Mouse (Mus musculus) stomach, embryonic 16.5 days (tissue): Measurements from ENCODE around the gene Hist1h2be. TPM values are rescaled to one million over a fixed set of nuclear protein-coding genes. Genes with fewer than 3 reads are reported as not detected.
"Not testable (repeated sequence)": the region's sequence is repeated elsewhere in the genome, so short reads cannot be mapped to it uniquely, and the experiment has no call there.

Experiments used
- ATAC-seq: fragments of 200-750 bp; cut with Nextera tagmentation; 2 replicates; pipeline ENCODE4 v1.8.0; 2017; ENCODE audit warnings: moderate number of reproducible peaks, moderate TSS enrichment; ENCODE audit not compliant: insufficient read depth, low FRiP score
- H3K27ac ChIP-seq: fragments of 300-500 bp; sonication (generic); 2 replicates; pipeline ENCODE4 v1.5.1; 2014; ENCODE audit warnings: low read length
- H3K27me3 ChIP-seq: fragments of 300-500 bp; sonication (generic); 2 replicates; pipeline ENCODE4 v1.6.1; 2014; ENCODE audit warnings: low read length, control low read depth, mixed read lengths; ENCODE audit not compliant: control insufficient read depth, insufficient read depth
- H3K36me3 ChIP-seq: fragments of 300-500 bp; sonication (generic); 2 replicates; pipeline ENCODE4 v1.6.1; 2014; ENCODE audit warnings: low read length; ENCODE audit not compliant: control insufficient read depth, insufficient read depth
- H3K4me1 ChIP-seq: fragments of 300-500 bp; sonication (generic); 2 replicates; pipeline ENCODE4 v1.6.1; 2014; ENCODE audit warnings: low read length, control low read depth, mixed read lengths; ENCODE audit not compliant: control insufficient read depth, insufficient read depth
- H3K4me2 ChIP-seq: fragments of 300-500 bp; sonication (generic); 2 replicates; pipeline ENCODE4 v1.6.1; 2014; ENCODE audit warnings: low read depth, low read length, mixed read lengths
- H3K4me3 ChIP-seq: fragments of 300-500 bp; sonication (generic); replicated peaks from 2 replicates; pipeline ENCODE4 v1.5.1; 2014; ENCODE audit warnings: mild to moderate bottlenecking, low read length
- H3K9ac ChIP-seq: fragments of 300-500 bp; sonication (generic); 2 replicates; pipeline ENCODE4 v1.6.1; 2014; ENCODE audit warnings: low read length
- H3K9me3 ChIP-seq: fragments of 300-500 bp; sonication (generic); replicated peaks from 2 replicates; pipeline ENCODE4 v1.6.1; 2016; ENCODE audit warnings: low read length, control low read depth; ENCODE audit not compliant: control insufficient read depth
- WGBS: fragments of 180-500 bp; shearing (Covaris S2); extraction: QIAGEN DNeasy Blood & Tissue Kit; methylation state at CpG from one replicate; pipeline ENCODE4 v1.1.7; 2014; 5-methylcytosine and 5-hydroxymethylcytosine counted together
- microRNA-seq: library from miRNA; unstranded; fragments of <30 nt; microRNA quantifications from one replicate; pipeline ENCODE4, GENCODE M21; 2016
- polyA plus RNA-seq: library from polyadenylated mRNA; unstranded; fragments of >200 nt; fragmentation: Nextera tagmentation; extraction: Ambion mirVana; gene quantifications from 2 replicates; pipeline ENCODE4 v1.2.1, GENCODE M21; 2015

Gene Hist1h2be
- polyA plus RNA-seq, 1 experiment from 2014 or later = 3.0 TPM

DNA sequence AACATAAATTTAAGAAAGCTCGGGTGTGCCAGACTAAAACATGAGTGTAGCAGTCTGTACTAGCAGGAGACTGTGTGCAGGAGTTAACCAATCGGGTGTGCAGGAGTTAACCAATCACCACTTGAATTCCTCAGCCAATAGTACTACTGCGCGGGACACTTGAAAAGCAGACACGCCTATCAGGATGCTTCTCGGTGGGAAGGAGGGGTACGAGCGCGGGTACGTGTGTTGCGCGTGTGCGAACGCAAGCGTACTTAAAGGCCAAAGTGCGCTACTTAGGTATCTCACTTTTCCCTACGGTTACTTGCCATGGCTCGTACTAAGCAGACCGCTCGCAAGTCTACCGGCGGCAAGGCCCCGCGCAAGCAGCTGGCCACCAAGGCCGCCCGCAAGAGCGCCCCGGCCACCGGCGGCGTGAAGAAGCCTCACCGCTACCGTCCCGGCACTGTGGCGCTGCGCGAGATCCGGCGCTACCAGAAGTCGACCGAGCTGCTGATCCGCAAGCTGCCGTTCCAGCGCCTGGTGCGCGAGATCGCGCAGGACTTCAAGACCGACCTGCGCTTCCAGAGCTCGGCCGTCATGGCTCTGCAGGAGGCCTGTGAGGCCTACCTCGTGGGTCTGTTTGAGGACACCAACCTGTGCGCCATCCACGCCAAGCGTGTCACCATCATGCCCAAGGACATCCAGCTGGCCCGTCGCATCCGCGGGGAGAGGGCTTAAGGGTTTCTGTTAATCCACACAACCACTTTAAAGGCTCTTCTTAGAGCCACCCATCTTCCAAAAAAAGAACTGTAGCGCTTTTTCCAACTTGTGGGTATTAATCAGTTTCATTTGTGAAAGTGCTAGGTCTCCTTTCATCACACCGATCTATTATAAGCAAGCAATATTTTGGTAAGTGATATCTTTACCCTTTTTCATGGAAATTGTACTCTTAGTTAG, 85.5 kb downstream of the Hist1h2be start, which contains the start of gene Hist1h3g:
Gene Hist1h3g (plus strand): TSS at position 286 of the 939 bp plus-strand sequence.
- peak within 1 kb of the TSS; percentile 70 for H3K9ac ChIP-seq
- H3K9me3 ChIP-seq, H3K36me3 ChIP-seq, H3K27me3 ChIP-seq: not testable (repeated sequence)
- peak; percentile 91 for ATAC-seq
- peak within 1 kb of the TSS; percentile 80 for H3K27ac ChIP-seq
- 1% methylated on average over 48 of the region's 62 CpGs for WGBS
- H3K4me3 ChIP-seq = peak within 1 kb of the TSS; percentile 60
- peak within 1 kb of the TSS; percentile 56 for H3K4me2 ChIP-seq
- H3K4me1 ChIP-seq = peaks cover 30% of the 10 kb centered on the region

DNA sequence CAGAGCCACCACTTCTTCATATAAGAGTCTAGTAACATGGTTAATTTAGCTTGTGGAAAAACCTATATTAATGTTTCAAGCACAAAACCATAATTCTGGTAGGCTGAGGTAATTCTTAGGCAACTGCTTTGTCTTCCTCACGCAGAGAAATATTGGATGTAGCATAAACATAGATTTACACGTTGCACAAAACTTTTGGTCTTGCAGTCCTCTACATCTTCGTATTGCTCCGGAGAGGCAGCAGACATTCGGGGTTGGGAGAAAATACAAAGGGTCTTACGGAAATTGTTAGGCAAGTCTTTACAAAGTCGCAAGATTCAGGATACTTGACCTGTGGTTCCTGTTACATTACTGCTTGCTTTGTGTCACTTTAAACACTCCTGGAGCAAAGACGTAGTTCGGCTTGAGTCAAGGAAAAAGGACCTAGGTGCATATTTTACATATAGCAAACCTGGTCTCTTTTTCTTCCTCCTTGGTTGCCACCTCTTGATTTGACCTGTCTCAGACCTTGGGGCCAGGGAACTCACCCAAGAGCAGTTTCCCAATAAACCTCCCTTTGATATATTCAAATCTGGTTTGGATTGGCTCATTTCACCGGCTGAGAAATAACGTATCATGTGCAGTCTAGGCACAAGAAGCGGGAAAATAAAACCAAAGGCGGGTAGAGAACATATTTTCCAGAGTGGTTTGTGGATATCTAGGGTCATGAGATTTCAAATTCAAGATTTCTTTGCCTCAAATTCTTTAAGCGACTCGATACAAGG, 86.4 kb downstream of the Hist1h2be start:
- under 1% methylated on average over 15 of the region's 15 CpGs for whole genome bisulfite sequencing
- H3K4me1 ChIP-seq = peaks cover 30% of the 10 kb centered on the region
- peak overlapping the region; percentile 80 for H3K27ac ChIP-seq
- H3K9me3 ChIP-seq = no peaks in the 10 kb centered on the region
- H3K4me3 ChIP-seq = peak overlapping the region; percentile 60
- no peak for ATAC-seq
- peak overlapping the region; percentile 56 for H3K4me2 ChIP-seq
- peak overlapping the region; percentile 64 for H3K9ac ChIP-seq
- H3K27me3 ChIP-seq = no peaks in the 10 kb centered on the region
- H3K36me3 ChIP-seq = no peaks in the 10 kb centered on the region

Small RNAs within 50 kb of the gene (microRNA-seq; reads per million reads assigned to microRNA genes)
- gene Gm44297 (not detected), gene Gm44359 (not detected), gene Gm44394 (not detected)

Other genes with a start within 250 kb of the Hist1h2be start
- gene Abt1, start 197.3 kb downstream of the Hist1h2be start, polyA plus RNA-seq = 10.3 and 11.4 TPM in 2 replicates
- gene Btn1a1, start 155.2 kb downstream of the Hist1h2be start, polyA plus RNA-seq = 0.21 and 0.22 TPM in 2 replicates
- gene Btn2a2, start 132.3 kb downstream of the Hist1h2be start, polyA plus RNA-seq = 0.14 and 0.28 TPM in 2 replicates
- gene Hist1h4h, start 90.1 kb downstream of the Hist1h2be start, polyA plus RNA-seq = 5.7 and 6.3 TPM in 2 replicates
- gene Hist1h2af, start 87.2 kb downstream of the Hist1h2be start, polyA plus RNA-seq = 0.74 and 3.1 TPM in 2 replicates
- 4.7 and 6.1 TPM in 2 replicates for gene Hist1h3g, start 85.7 kb downstream of the Hist1h2be start, polyA plus RNA-seq
- gene Hist1h2bh, start 77.7 kb downstream of the Hist1h2be start, polyA plus RNA-seq = 1.1 and 1.4 TPM in 2 replicates
- gene Hist1h3f, start 77.1 kb downstream of the Hist1h2be start, polyA plus RNA-seq = 0.81 and 0.90 TPM in 2 replicates
- gene Hist1h4f, start 69.5 kb downstream of the Hist1h2be start, polyA plus RNA-seq = 1.6 TPM in 1 of 2 replicates, not detected in the other
- 0.67 and 0.93 TPM in 2 replicates for gene Hist1h1d, start 67.9 kb downstream of the Hist1h2be start, polyA plus RNA-seq
- gene Hist1h3e, start 58.8 kb downstream of the Hist1h2be start, polyA plus RNA-seq = 2.8 and 3.6 TPM in 2 replicates
- gene Hist1h2ae, start 49.9 kb downstream of the Hist1h2be start, polyA plus RNA-seq = 34.0 and 56.1 TPM in 2 replicates
- gene Hist1h2bg, start 49.7 kb downstream of the Hist1h2be start, polyA plus RNA-seq = 16.8 and 17.5 TPM in 2 replicates
- gene Hist1h2bf, start 46.9 kb downstream of the Hist1h2be start, polyA plus RNA-seq = 1.7 and 3.0 TPM in 2 replicates
- gene Hist1h2ad, start 46.7 kb downstream of the Hist1h2be start, polyA plus RNA-seq = 2.5 TPM in 2 replicates
- gene Hist1h3d, start 45.4 kb downstream of the Hist1h2be start, polyA plus RNA-seq = 6.3 and 6.5 TPM in 2 replicates
- 60.7 and 86.3 TPM in 2 replicates for gene Hist1h4d, start 39.5 kb downstream of the Hist1h2be start, polyA plus RNA-seq
- 11.3 and 16.6 TPM in 2 replicates for gene Hist1h1e, start 1.4 kb upstream of the Hist1h2be start, polyA plus RNA-seq
- gene Hist1h2ac, start 62.8 kb upstream of the Hist1h2be start, polyA plus RNA-seq = 1.7 TPM in 2 replicates
- gene Hist1h2bc, start 63.1 kb upstream of the Hist1h2be start, polyA plus RNA-seq = 101 and 102 TPM in 2 replicates
- 0.14 TPM in 1 of 2 replicates, not detected in the other for gene Hist1h1t, start 74.7 kb upstream of the Hist1h2be start, polyA plus RNA-seq
- gene Hist1h4c, start 77.3 kb upstream of the Hist1h2be start, polyA plus RNA-seq = 4.5 and 4.8 TPM in 2 replicates
- 8.8 and 9.6 TPM in 2 replicates for gene Hfe, start 89.7 kb upstream of the Hist1h2be start, polyA plus RNA-seq
- 53.4 and 58.0 TPM in 2 replicates for gene Hist1h1c, start 117.7 kb upstream of the Hist1h2be start, polyA plus RNA-seq
- gene Hist1h3c, start 124.5 kb upstream of the Hist1h2be start, polyA plus RNA-seq = 3.1 and 3.7 TPM in 2 replicates
- gene Hist1h2bb, start 125.6 kb upstream of the Hist1h2be start, polyA plus RNA-seq = 1.00 and 2.9 TPM in 2 replicates
- 16.2 and 26.2 TPM in 2 replicates for gene Hist1h2ab, start 130.0 kb upstream of the Hist1h2be start, polyA plus RNA-seq
- gene Hist1h3b, start 131.1 kb upstream of the Hist1h2be start, polyA plus RNA-seq = 7.0 and 7.5 TPM in 2 replicates
- gene Hist1h4b, start 135.9 kb upstream of the Hist1h2be start, polyA plus RNA-seq = 1.2 and 3.7 TPM in 2 replicates
- 0.28 and 1.5 TPM in 2 replicates for gene Hist1h4a, start 140.1 kb upstream of the Hist1h2be start, polyA plus RNA-seq
- 2.0 and 3.5 TPM in 2 replicates for gene Hist1h3a, start 141.3 kb upstream of the Hist1h2be start, polyA plus RNA-seq
- 1.3 TPM in 2 replicates for gene Hist1h1a, start 142.5 kb upstream of the Hist1h2be start, polyA plus RNA-seq
- gene Trim38, start 148.8 kb upstream of the Hist1h2be start, polyA plus RNA-seq = not detected in 2 replicates
- gene Slc17a2, start 185.9 kb upstream of the Hist1h2be start, polyA plus RNA-seq = 0.06 and 0.11 TPM in 2 replicates
- 0.27 and 0.41 TPM in 2 replicates for gene Slc17a3, start 218.3 kb upstream of the Hist1h2be start, polyA plus RNA-seq
- 0.22 TPM in 1 of 2 replicates, not detected in the other for gene Slc17a1, start 246.6 kb upstream of the Hist1h2be start, polyA plus RNA-seq